Mouse (Mus musculus): ENCODE measurements around the gene Ghrhr. TPM values are rescaled to one million over a fixed set of nuclear protein-coding genes. Genes with fewer than 3 reads are reported as not detected.

Ghrhr gene
- total RNA-seq, 2 experiments from 2014 or later: not detected

DNA sequence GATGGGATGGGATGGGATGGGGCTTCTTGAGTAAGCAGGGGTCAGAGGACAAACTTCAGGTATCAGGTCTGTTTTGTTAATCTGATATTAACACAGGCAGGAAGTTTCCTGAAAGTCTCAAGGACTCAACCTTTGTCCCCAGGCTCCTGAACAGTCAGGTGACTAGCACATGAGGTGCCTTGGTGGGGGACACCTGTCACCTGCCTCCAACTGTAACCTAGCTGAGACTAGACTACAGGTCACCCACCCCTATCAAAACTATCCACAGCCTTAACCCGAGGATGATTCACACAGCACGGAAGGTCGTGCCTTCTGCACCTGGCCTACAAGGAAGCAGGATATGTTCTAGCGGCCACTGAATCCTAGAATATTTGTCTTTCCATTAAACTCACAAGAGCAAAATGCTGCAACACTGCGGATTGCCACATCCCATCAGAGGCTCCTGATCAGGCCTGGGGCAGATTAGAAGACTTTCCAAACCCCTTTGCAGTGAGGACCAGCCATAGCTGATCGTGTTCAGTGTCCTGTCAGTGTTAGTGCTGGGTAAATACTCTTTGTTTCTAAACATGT lies 25.6 kb upstream of the Ghrhr start:
- no peak for ATAC-seq (replicated peaks; ENCODE audit: poor library complexity, severe bottlenecking)

DNA sequence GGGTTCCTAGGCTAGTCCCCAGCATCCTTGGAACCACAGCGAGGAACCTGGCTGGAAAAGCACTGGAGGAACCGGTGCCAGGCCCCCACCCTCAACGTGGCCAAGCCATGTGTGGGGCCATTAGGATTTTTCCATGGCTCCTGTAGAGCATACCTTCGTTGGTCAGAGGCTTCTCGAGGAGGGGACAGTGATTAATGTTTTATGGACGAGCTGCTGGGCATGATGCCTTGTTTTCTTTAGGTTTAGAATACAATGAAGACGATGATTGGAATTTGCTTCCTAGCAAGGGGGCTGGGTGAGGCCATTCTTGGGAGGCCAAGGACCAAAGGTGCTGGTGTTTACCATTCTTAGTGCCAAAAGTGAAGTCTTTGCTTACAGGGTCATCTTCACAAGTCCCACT lies 24.4 kb upstream of the Ghrhr start:
- no peak for ATAC-seq (replicated peaks; ENCODE audit: poor library complexity, severe bottlenecking)

DNA sequence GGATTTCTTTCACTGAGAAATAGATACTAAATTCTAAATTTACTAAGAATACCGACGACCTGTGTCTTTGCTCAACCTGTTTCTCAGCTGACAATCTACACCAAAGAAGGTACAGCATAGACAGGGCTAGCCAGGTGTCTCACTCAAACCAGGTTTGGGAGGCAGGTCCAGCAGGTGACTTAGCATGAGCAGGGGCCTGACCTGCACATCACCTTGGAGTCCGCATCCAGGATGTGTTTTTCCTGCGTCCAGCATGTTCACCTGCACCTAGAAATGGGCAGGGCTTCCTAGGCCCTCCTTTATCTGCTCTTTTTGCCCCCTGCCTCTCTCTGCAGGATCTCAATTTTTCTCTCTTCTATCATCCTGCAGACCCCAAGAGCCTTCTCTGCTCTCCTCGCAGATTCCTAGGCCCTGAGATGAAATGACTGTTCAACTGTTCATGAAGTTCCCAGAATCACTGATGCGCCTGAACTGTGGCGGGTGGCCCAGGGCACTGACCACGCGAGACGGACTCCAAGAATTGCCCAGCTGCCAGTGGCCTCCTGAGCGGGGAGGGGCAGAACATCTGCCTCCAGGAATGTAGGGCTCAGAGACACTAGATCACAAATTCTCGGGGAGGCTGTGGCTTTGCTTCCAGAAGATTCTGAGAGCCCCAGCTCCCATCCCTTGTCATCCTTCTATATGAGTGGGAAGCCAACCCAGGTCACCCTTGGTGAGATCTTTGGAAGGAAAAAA lies 22.2 kb upstream of the Ghrhr start:
- no peak for ATAC-seq (replicated peaks; ENCODE audit: poor library complexity, severe bottlenecking)

DNA sequence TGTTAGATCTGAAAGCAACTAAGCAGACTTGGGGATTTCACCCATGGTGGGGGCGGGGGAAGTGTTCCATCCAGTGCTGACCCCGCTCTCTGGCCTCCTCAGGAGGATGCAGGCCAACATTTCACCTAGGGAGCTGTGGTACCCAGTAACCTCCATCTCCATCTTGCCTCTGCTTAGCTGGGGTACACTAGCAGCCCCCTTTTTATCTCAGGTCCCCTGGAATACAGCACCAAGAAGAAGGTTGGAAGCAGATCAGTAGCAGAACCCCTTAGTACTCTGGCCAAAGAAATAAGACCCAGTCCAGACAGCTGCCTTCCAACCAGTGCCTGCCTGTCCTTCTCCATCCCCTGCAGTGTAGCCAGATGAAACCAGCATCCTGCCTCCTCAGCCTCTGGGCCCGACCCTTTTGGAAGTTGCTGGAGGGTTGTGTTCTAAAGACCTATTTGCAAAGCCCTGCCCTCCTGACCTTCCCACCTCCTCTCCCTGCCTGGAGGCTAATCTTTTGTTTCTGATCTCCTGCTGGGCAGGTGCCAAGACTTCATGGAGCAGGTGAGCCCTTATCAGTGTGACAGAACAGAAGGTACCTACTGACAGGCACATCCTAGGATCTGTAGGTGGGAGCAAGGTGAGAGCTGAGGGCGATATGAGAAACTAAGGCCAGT lies 21.5 kb upstream of the Ghrhr start:
- no peak for ATAC-seq (replicated peaks; ENCODE audit: poor library complexity, severe bottlenecking)

DNA sequence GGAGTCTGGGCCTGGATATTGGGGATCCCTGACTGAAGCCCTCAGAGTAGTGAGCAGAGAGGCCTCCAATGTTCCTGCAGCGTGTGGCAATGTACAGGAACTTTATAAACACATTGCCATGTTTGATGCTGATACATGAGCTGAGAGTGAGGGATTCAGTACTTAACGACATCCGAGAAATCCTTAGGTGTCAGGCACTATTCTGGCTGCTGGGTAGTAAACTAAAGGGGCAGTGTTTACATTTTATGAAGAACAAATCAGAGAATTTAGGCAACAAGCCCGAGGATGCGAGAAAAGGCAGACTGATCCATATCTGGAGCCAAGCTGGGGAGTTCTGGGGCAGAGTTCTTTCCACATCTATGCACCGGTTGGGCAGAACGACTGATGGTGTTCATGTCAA lies 20.5 kb upstream of the Ghrhr start:
- no peak for ATAC-seq (replicated peaks; ENCODE audit: poor library complexity, severe bottlenecking)

DNA sequence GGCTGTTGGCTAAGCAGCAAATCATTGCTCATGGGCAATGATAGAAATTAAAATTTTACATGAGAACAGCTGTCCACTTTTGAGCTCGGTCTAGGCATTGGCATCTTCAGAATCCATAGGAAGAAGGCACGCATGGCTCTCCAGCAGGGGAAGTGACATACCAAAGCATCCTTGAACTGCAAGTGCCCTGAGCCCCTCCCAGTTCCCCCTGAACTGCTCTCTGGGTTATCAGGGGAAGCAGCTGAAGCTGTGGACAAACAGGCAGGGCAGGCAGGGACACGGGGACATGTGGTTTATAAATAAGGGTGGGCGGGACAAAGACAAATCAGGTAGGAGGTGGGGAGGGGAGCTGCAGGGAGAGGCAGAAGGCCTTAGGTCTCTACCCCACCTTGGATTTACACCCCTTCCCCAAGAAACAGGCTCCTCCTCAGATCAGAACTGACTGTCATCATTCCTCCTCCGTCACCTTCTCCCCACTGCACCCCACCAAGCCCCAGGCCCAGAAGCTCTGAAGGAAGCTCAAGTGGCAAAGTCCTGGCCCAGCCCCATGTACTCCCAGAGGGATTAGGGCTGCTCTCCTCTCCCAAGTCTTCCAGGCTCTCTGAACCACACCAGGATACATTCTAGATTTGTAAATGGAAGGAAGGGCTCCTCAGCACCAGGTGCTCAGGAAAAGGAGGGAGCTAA lies 19.9 kb upstream of the Ghrhr start:
- no peak; the same call in 1 of the 2 replicates for ATAC-seq (replicated peaks; ENCODE audit: poor library complexity, severe bottlenecking)

DNA sequence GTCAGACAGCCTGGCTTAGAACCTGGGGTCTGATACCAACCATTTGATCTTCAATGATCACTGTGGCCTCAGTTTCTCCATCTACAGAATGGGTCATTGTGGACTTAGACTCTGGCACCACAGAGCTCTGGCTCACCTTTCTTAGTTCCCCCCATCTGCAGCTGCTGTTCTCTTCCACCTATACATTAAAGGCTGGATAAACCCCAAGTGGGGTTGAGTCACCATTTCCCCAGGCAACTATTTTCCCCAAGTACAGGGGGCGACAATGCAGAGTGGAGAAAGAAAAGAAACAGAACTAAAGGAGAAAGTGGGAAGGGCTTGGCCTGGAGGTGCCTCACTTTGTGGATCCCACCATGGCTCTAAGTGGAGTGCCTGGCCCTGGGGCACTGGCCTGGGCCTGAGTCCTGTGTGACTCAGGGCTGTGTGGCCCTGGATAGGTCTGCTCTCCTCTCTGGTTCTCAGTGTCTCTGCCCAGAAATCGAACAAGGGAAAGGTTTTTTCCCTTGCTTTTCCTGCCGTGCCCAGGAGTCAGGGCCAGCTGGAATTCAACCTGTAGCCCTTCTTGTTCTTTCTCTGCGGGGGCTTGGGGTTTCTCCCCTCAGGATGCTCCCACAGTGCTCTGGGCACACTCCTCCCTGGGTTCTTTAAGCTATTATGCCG lies 19.0 kb upstream of the Ghrhr start:
- ATAC-seq (replicated peaks; ENCODE audit: poor library complexity, severe bottlenecking): no peak

DNA sequence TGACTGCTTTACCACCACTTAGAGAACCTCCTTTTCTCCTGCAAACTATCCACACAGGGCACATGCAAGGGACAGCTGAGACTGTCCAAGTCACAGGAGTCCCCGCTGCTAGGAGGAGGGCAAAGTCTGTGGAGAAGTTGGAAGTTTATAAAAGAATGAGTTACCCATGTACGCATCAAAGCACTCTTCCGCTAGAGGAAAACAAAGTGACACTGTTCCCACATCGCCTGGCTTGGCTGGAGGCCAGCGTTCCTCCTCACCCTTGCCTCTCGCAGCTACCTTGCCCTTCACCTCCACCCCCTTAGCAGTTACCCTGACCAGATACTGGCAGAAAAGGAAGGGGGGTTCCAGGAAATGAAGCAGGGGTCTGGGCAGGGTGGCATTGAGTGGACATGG lies 18.5 kb upstream of the Ghrhr start:
- ATAC-seq (replicated peaks; ENCODE audit: poor library complexity, severe bottlenecking): no peak

DNA sequence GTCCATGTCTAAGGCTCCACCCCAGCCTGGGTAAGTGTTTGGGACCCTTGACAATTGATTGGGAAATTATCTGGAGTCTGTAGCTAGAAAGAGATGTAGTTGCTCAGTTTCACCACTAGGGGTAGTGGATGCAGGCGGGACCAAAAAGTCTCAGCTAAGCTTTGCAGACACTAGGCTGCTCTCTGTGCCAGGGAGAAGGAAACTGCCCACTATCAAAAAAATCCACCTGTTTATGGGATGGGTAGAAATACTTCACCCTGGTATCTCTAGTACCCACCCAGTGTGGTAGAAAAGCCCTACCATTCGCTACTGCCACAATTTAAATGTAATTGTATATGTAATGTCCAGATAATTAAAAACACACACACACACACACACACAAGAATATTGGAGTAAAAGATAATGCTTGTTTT lies 17.4 kb upstream of the Ghrhr start:
- peak; percentile 75 for ATAC-seq (replicated peaks; ENCODE audit: poor library complexity, severe bottlenecking)

DNA sequence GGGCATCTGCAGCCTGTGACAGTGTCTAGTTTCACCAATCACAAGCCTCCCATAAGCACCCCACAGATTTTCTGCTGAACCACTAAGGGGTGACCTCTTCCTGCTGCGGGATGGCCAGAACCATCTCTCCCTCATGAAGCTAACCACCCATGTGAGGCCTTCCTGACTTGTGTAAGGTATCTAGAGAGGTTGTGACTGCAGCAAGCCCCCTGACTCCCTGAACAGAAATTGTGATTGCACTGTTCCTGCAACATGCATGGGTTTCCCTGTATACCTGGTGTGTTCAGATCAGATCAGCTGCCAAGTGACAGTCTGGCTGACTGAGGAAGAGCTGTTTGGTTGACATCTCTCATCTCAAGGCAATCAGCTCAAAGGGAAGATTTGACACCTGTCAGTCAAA lies 13.4 kb upstream of the Ghrhr start:
- no peak for ATAC-seq (replicated peaks; ENCODE audit: poor library complexity, severe bottlenecking)

DNA sequence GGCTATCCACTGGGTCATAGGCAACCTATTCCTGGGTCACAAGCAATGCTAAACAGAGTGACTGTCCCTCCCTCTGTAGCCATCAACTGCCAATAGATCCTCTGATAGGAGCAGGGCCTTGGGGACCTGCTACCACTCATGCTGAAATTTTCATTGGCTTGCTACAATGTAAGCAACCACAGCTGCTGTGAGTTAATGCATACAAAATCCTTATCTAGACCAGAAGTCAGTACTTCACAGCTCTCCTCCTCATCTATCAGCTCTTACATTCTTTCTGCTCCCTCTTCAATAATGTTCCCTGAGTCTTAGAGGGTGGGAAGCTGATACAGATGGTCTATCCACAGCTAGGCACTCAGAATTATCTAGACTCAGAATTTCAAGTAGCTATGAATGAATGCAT lies 9.0 kb upstream of the Ghrhr start:
- ATAC-seq (replicated peaks; ENCODE audit: poor library complexity, severe bottlenecking): no peak

DNA sequence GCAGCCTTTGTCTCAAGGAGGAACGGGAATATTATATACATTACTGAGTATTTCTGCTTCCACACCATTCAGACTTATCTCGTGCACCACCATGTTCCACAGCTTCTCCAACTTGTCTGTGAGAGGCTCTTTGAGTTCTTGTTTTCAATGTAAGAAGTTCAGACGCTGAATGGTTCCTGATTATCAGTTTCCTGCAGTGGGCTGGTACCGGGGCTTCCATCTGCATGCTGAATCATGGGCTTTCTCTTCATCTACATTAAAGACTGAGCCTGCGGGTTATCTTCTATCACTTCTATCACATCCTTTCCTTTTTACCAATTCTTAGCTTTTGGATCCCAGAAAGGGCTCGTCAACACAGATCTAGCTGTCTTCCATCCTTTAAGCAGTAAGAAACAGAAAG lies 5.3 kb upstream of the Ghrhr start:
- no peak for ATAC-seq (replicated peaks; ENCODE audit: poor library complexity, severe bottlenecking)

DNA sequence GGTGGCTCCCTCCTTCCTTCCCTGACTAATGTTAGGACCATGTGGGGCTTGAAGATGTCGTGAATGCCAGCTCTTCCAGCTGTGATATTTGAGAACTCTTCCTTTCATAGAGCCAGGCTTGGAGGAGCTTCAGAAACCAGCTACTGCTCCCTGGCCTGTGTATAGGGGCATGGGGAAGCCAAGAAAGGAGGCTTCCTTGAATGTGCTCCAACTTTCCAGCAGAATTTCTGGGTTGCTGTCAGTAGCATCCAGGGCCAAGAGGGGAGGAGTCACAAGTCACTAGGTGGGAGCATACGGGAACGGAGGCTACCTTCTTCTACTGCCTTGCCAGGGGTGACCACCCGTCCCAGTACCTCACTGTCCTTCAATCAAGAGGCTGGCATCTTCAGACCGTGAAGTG lies 416 bp downstream of the Ghrhr start:
- ATAC-seq (replicated peaks; ENCODE audit: poor library complexity, severe bottlenecking): no peak

DNA sequence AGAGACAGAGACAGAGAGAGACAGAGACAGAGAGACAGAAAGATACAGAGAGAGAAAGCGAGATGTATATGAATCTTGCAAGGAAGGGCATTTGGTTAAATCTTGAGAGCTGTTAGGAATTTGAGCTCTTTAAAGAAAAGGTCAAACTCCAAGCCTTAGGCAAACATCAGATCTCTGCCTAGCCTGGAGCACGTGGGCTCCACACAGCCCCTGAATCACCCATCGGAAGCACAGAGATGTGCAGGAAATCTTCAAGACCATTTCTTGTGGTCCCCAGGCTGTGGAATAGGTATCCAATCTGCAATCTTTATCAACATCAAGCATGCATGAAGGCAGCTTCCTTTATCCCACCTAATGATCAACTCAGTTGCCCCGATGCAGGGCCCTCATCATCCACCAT lies 1.4 kb downstream of the Ghrhr start:
- ATAC-seq (replicated peaks; ENCODE audit: poor library complexity, severe bottlenecking): no peak

DNA sequence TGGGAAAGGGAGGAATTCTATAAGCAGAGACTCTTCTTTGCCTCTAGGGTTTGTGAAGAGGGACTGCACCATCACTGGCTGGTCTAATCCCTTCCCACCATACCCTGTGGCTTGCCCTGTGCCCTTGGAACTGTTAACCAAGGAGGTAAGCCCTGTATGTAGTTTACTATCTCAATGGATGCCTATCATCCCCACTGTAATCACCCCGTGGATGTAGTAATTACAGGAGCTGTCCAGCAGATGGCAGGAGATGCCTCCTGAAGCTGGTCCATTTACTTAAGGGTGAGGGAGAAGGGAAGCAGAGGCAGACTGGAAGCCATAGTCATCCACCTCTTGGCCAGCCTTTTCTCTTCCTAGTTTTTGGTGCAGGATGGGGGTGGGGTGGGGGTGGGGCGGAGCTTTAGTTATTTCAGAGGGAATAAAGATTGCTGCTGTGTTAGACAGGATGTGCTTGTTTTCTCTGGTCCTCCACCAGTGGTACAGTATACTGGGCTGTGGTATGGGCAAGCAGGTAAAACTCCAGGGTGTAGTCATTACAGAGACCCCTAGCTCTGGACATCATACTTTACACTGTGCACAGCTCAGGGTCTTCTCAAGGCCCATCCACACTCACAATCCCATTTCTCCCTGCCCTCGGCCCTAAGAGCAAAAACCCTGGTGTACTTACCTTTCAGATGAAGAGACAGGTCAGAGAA lies 3.7 kb downstream of the Ghrhr start:
- peak; percentile 57; the same call in 1 of the 2 replicates for ATAC-seq (replicated peaks; ENCODE audit: poor library complexity, severe bottlenecking)

DNA sequence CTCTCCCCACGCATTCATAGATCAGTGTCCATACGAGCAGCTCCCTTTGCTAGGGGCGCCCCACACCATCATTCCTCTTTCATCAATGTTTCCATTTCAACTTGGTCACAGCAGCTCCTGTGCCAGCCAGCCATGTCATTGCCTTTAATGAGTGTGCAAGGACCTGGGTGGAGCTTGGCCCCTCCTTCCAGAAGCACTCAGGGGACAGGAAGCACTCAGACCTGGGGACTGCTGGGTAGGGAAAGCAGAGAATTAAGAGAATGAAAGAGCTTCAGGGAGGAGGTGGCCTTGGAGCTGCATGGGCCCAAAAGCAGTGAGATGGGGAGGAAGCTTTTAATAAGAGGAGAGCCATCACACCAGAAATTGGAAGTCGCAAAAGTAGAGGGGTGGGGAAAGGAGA lies 5.9 kb downstream of the Ghrhr start:
- no peak for ATAC-seq (replicated peaks; ENCODE audit: poor library complexity, severe bottlenecking)

DNA sequence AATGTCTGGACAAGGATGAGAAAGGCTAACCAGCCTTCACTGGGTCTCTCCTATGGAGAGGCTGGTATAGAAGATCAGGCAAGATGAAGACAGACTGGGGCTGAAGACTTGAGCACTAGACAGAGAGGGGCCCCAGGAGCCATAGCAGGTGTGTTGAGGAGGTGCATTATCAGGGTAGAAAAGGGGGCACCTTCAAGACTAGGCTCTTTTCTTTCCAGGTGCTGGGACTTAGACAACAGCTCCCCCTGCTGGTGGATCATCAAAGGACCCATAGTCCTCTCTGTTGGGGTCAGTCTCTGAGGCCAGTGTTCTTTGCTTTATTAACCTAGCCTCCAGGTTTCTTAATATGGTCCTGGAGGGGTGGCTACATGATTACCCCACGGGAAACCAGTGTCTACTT lies 7.8 kb downstream of the Ghrhr start:
- peak; percentile 47; the same call in 1 of the 2 replicates for ATAC-seq (replicated peaks; ENCODE audit: poor library complexity, severe bottlenecking)

DNA sequence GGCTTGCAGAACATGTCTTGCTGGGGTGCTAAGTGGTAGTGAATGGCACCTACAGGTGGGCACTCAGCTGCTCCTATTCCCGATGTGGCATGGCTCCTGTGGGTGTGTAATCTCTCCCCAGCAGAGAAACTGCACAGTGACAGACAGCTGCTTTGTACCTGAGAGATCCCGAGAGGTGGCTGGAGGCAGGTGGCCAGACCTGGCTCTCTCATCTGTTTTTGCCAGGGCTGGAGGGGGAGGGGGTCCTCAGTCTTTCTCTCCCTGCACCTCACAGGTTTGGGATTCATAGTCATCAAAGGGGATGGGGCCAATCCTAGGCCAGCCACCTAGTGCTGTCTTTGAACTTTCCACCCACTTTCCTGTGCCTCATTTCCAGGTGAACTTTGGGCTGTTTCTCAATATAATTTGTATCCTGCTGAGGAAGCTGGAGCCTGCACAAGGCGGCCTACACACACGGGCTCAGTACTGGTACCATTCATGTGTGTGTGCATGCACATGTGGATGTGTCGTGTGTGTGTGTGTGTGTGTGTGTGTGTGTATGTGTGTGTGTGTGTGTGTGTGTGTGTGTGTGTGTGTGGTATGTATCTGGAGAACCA lies 8.4 kb downstream of the Ghrhr start:
- no peak for ATAC-seq (replicated peaks; ENCODE audit: poor library complexity, severe bottlenecking)

DNA sequence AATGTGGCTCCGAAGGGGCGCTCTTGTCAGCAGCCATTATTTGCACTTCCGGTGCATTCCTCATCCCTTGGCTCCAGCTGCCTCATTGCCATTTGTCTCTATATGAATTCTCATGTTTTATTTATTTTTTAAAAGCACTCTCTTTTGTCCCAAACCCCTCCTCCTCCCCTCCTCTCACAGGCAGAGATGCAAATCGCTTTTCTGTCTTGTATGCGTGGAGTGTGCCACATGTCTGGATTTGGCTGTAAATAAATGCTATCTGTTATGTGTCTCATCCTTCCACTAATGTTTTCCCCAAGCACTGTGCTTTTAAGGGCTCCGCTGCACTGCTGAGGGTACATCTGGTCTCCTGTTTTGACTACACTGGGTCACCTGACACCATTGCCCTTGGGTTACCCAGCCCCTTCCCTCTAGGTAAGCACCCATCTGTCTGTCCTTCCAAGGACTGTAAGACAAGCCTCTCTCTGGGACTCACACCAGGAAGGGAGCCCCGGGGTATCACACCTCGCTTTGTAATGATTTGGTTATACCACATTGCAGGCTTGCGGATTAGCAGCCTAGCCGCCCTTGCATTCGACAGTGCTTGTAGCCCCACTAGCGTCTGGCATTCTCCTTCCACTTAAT lies 12.6 kb downstream of the Ghrhr start:
- ATAC-seq (replicated peaks; ENCODE audit: poor library complexity, severe bottlenecking): no peak

All from granulocyte monocyte progenitor cell, adult 5-6 weeks (primary cell).